Comparison of ENCODE assay signal across 9 mouse cellular contexts in genomic region chr2:6469164-6469563, GRCm38 (mm10).
DNase-seq lines count a peak whose midpoint lies in the region; ATAC-seq lines count a peak whose summit lies in the region.
"Had no signal": no experiment of that assay in that cellular context is flagged by ENCODE, and none has a peak within 500 bp of the region (broad histone marks: within the 10 kb centered on the region; RNA-seq: fewer than 3 reads in every experiment).

No protein-coding gene starts in this region.

- no peak overlapping the region for H3K27ac ChIP-seq in forebrain, embryonic 10.5 days
- H3K27ac ChIP-seq in forebrain, embryonic 12.5 days = no peak overlapping the region
- H3K27ac ChIP-seq: limb, embryonic 12.5 days had no signal

- no peaks in the 10 kb centered on the region for H3K9me3 ChIP-seq in forebrain, embryonic 10.5 days
- no peaks in the 10 kb centered on the region for H3K9me3 ChIP-seq in forebrain, embryonic 12.5 days
- H3K9me3 ChIP-seq: limb, embryonic 12.5 days had no signal

- peaks cover 24% of the 10 kb centered on the region for H3K4me1 ChIP-seq in forebrain, embryonic 10.5 days
- H3K4me1 ChIP-seq in forebrain, embryonic 12.5 days = peaks cover 18% of the 10 kb centered on the region

- ATAC-seq in forebrain, embryonic 12.5 days (ENCODE audit: low FRiP score) = no peak

- H3K27me3 ChIP-seq in forebrain, embryonic 10.5 days (ENCODE audit: poor library complexity, severe bottlenecking) = 0 out of 2 replicates have a peak, but pooled peaks cover 5% of the 10 kb centered on the region
- no peaks in the 10 kb centered on the region for H3K27me3 ChIP-seq in forebrain, embryonic 12.5 days
- H3K27me3 ChIP-seq: limb, embryonic 12.5 days had no signal

- intact Hi-C loops in heart, postnatal 10 days (cut with DNase I) = loop anchor here (2.0 kb wide), 1 partner anchor 32 kb away; no protein-coding TSS in a partner anchor

- whole genome bisulfite sequencing in forebrain, embryonic 10.5 days = 35% methylated on average over 9 of the region's 9 CpGs
- 33% methylated on average over 9 of the region's 9 CpGs for WGBS in forebrain, embryonic 12.5 days

- H3K4me3 ChIP-seq in forebrain, embryonic 10.5 days = no peak overlapping the region
- H3K4me3 ChIP-seq in forebrain, embryonic 12.5 days (replicated peaks) = no peak overlapping the region
- H3K4me3 ChIP-seq: limb, embryonic 12.5 days had no signal

- no peak overlapping the region for H3K9ac ChIP-seq in forebrain, embryonic 12.5 days
- H3K9ac ChIP-seq: limb, embryonic 12.5 days had no signal

- H3K4me2 ChIP-seq in forebrain, embryonic 12.5 days = no peak overlapping the region
- H3K4me2 ChIP-seq: limb, embryonic 12.5 days had no signal

- no peaks in the 10 kb centered on the region for H3K36me3 ChIP-seq in forebrain, embryonic 10.5 days (replicated peaks)
- no peaks in the 10 kb centered on the region for H3K36me3 ChIP-seq in forebrain, embryonic 12.5 days (replicated peaks)
- H3K36me3 ChIP-seq: limb, embryonic 12.5 days had no signal

- DNase-seq in forebrain, embryonic 10.5 days (ENCODE audit: extremely low spot score, low spot score) = peak; percentile 70
- peak; percentile 62 for DNase-seq in T-cell, adult 2 months (ENCODE audit: low spot score)
- peak; percentile 81 to 86 for DNase-seq in cerebellum, postnatal 14 days
- DNase-seq in heart, postnatal 10 days = peak; percentile 72 to 83
- peak; percentile 63 to 72 for DNase-seq in layer of hippocampus, postnatal 10 days (ENCODE audit: low spot score in 2 of 2)
- peak; percentile 91 for DNase-seq in lung, postnatal 36 days
- DNase-seq in skeletal muscle tissue, adult 2 months (ENCODE audit: low read depth, low spot score) = peak; percentile 41

Comparison
In these comparisons a context has a peak if more than half of its experiments do, and no peak if none do; other contexts are left out.
1. DNase-seq: peak in every context shown above with its lines; median percentile 91 in lung, postnatal 36 days; 84 in cerebellum, postnatal 14 days; 78 in heart, postnatal 10 days; 70 in forebrain, embryonic 10.5 days; 68 in layer of hippocampus, postnatal 10 days; 62 in T-cell, adult 2 months; 41 in skeletal muscle tissue, adult 2 months.